Mouse (Mus musculus) brain, embryonic 14.5 days (tissue): ENCODE data around the gene Mri1. TPM values are rescaled to one million over a fixed set of nuclear protein-coding genes. Genes with fewer than 3 reads are reported as not detected.

Experiments used
- DNase-seq: peaks from one replicate; pipeline ENCODE4 v3.0.0-alpha.2; 2011; ENCODE audit warnings: low read depth
- CTCF ChIP-seq: fragments of 200-500 bp; IDR thresholded peaks from 2 replicates; pipeline ENCODE4 v1.5.1; 2012; ENCODE audit warnings: inconsistent platforms, mild to moderate bottlenecking, moderate library complexity, borderline replicate concordance; ENCODE audit not compliant: insufficient read depth, insufficient read length; ENCODE audit errors: extremely low read depth
- POLR2A ChIP-seq: fragments of 200-500 bp; IDR thresholded peaks from 2 replicates; pipeline ENCODE4 v1.6.1; 2012; ENCODE audit warnings: mild to moderate bottlenecking, inconsistent platforms, borderline replicate concordance; ENCODE audit not compliant: poor library complexity, insufficient read depth, insufficient read length, severe bottlenecking; ENCODE audit errors: extremely low read depth
- polyA plus RNA-seq: library from polyadenylated mRNA; depleted of rRNA; stranded (reverse); fragments of >200 nt; gene quantifications from 2 replicates; pipeline ENCODE4 v1.2.3, GENCODE M21; 2012; rRNA removed

Mri1 gene
- polyA plus RNA-seq, 1 experiment, result 37.4 TPM

DNA sequence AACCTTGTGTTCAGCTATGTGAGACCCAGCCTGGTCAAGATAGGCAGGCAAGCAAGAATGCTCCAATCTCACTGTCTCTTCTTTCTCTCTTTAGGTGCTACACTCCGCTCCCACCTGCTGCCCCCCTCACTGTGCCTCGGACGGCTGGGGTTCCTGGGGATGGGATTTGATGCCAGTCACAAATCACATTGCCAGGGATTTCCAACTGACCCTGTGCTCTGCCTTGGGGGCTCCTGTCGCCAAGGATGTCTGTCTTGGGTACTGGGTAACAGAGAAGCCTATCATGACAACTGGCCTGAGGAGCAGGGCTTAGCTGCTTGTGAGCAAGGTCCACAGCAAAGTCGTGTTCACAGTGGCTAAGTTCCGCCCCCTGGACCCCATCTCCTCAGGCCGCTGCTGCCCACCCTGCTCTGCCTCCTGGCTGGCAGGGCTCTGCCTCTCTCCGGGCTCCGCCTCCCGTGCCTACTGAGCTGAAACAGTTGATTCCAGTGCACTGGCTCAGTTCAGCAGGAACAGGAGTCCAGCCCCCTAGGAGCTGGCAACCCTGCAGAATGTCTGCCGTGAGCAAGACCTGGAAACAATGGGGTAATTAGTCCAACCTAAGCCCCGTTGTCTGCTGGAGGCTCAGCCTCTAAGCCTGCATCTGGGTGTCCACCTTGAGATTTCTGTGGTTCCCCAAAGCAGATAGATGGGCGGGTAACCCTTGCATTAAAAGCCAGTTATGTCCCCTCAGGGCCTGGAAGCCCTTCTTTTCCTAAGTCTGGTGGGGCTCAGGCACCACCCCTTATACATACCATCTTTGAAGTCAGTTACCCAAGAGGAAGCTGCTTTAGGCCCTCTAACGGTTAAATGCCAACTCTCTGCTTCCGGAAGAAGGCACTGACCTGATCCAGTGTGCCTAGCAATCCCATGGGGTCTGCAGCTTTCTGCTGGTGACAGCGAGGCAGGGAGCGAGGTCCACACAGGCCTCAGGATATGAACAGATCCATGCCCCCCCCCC is 48.4 kb downstream of the Mri1 start:
- TF ChIP-seq CTCF (no peak), POLR2A (no peak)
- DNase-seq, result peak; percentile 59

DNA sequence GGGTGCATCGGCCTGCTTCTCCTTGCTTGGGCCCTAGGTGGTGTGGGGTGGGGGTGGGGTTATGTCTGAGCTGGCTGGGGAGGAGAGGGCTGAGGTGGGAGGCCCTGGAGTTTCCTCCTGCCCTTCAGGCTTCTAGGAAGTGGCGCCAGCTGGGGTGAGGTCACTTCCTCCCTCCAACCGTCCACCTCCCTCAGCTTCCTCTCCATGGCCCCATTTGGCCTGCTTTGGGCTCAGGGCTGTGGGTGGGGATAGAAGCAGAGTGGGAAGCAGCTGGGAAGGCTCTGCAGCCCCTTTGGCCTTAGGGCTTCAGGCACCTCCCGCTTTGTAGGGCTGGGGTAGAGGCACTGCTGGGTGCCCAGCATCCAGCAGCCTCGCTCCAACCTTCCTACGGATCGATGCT is 49.3 kb downstream of the Mri1 start:
- no peak for TF ChIP-seq CTCF
- TF ChIP-seq POLR2A, result no peak
- no peak for DNase-seq

DNA sequence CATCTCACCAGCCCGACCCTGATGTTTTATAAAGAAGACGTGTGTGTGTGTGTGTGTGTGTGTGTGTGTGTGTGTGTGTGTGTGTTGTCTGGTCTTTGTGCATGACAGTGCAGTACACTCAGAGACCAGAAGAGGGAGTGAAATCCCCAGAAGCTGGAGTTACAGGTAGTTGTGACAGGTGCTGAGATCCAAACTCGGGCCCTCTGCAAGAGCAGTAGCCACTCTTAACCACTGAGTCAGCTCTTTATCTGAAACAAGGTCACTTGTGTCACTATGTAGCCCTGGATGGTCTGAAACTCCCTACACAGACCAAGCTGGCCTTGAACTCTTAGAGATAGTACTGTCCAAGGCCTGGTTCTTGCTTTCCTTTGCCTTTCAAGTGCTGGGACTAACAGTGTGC is 50.5 kb downstream of the Mri1 start:
- no peak for DNase-seq
- TF ChIP-seq POLR2A, result no peak
- no peak for TF ChIP-seq CTCF

DNA sequence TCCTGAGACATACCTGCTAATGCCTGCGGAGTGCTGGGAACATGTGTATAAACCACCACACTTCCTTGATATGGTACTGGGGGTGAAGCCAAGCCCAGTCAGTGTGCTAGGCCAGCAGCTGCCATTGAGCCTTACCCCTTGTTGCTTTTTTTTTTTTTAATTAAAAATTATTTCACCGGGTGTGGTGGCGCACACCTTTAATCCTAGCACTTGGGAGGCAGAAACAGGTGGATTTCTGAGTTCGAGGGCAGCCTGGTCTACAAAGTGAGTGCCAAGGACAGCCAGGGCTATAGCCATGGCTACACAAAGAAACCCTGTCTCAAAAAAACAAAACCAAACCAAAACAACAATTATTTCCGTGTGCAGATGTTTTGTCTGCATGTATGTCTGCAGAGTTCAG is 52.1 kb downstream of the Mri1 start:
- no peak for TF ChIP-seq CTCF
- no peak for TF ChIP-seq POLR2A
- DNase-seq, result no peak

DNA sequence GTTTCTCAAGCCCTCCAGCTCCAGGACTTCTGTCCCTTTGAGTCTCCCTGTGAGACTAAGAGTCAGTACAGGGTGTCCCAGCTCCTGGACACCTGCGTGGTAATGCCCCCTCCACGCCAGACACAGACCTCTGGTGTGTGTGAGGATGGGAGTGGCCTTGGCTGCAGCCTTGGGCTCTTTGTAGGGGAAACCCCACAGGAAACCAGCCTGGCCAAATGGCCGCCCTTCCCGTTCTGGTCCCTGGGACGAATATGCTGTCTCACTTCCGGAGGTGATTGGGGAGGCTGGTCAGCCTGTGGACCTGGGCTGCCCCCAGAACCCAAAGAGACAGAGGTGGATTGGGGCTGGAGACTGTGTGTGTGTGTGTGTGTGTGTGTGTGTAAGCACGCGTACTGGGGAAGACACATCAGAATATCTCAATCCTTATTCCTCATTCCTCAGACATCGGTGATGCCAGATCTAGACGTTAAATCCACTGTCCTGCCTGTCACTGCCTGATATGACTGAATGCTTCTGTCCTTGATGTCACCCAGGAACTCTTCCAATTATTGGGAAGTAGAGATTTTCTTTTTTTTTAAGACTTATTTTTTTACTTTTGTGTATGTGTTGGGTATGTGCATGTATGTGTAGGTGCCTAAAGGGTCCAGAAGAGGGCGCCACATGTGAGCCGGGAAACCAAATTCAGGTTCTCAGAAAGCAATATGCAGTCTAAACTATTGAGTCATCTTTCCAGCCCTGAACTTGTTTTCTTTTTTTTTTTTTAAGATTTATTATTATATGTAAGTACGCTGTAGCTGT is 53.0 kb downstream of the Mri1 start:
- no peak for DNase-seq

DNA sequence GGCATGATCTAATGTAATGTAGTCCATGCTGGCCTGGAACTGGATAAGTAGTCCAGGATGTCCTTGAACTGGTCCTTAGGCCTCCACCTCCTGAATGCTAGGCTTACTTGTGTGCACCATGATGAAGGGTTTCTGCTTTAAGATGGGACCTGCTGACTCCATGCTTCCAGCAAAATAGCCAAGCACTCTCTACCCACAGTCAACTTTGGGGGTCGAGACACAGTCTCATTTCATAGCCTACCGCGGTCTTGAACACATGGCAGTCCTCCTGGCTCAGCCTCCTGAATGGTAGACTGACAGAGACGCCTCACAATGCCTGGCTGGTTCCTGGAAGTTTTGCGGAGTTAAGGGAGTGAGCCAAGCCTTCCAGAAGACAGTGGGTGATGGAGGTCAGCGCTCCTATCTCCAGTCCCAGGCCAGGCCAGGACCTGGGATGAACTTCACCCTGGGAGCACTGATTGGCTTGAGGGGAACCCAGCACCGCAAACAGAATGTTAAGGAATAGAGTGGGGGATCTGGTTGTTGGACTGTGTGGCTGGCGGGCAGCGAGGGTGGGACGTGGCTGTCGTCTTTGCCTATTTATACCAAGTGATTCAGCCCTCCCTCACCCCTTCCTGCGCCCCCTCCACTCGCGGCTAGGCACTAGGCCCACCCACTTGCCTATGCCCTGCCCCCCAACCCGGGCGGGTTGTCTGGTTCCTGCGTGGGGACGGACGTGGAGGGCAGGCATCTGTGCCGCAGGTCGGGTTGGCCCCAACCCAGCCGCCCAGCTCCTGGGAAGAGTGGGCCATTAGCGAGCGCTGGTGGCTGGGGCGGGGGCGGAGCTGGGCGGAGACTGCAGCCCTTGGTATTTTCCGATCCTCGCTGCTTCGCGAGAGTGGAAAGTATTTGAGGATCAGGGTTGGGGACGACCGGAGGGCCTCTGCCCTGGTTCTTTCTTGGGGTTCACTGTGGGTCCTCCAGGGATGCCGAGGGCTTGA is 53.9 kb downstream of the Mri1 start:
- peak; percentile 12; the same call in 1 of the 2 replicates for TF ChIP-seq POLR2A
- no peak for TF ChIP-seq CTCF
- DNase-seq, result peak; percentile 83

More for the DNA sequence above, 53.0 kb downstream of the Mri1 start:
- TF ChIP-seq CTCF (peak; percentile 35; the same call in 1 of the 2 replicates), POLR2A (no peak)

DNA sequence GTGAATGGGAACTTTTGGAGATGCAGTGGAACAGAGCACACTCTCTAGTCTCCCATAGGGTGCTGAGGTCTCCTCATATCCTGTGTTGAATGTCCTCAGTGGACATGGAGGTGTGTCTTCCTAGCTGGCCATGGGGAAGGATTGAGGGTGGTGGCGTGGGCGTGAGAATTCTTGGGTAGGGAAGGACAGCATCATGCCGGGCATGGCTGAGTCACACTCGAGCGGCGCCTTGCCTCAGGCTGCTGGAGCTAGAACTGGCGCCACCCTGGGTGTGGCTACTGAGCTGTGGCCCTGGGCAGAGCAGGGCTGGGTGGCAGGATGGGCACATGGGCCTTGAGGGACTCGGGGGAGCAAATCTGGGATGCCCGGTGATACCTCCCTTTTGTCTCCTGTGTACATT is 54.7 kb downstream of the Mri1 start:
- DNase-seq, result no peak
- no peak for TF ChIP-seq POLR2A
- TF ChIP-seq CTCF, result no peak

DNA sequence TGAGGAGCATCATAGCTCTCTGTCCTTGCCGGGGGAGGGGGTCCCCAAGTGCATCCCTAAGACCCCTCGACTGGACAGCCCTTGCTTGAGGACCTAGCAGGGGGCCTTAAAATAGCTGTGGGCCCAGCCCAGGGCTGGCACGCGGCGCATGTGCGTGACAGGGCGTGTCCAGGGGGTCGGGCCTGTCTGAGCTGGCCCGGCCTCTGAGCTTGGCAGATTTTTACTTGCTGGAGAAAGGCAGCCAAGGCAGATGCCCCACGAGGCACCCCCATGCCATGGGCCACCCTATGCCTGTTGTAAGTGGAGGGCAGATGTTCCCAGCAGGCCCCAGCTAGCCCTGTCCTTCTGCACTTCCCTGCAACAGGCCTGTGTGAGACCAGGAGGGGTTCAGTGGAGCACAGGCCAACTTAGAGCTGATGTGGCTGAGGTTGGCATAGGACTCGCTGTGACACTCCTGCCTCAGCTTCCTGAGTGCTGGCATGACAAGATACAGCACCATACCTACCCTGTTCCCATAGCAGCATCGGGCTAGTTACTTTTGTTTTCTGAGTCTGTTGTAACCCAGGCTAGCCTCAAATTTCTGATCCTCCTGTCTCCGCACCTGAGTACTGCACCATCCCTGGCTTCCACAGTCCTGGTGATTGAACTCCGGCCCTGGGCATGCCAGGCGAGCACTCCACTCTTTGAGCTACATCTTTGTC is 55.4 kb downstream of the Mri1 start:
- peak; percentile 60 for DNase-seq
- TF ChIP-seq POLR2A (no peak), CTCF (no peak)

DNA sequence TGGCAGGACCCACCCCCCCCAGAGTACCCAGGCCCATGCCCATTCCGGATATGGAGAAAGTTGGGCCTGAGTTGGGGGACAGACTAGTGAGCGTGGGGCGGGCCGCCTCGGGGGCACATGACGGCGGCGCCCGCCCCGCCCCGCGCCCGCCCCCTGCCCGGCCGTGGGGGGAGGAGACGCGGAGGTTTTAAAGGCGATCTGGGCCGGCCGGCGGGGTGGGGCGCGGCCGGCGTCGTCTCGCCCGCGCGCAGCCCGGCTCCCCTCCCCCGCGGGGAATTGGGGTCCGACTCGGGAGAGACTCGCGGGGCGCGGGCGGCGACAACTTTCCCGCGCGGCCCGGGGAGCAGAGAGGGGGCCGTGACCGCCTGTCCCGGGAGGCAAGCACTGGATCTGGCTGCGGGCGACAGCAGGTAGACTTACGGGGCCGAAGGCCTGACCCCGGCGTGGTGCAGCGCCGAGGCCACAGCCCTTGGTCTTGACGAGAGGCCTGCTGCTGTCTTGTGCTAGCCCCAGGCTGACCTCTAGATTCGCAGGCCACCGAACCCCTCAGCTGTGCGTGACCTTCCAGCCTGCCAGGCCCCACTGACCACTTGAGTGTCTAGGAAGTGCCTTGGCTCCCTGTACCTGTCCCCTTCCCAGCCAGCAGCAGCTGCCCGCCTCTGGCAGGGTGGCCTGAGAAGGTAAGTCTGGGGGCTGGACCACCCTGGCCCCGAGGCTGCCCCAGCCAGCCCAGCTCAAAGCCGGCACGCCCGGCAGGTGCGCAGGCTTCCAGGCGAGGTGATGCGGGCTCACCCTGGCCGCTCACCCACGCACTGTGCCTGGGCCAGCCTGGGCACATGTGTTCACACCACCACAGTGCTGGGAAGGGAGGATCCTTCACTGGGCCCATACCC is 56.2 kb downstream of the Mri1 start:
- DNase-seq, result peak; percentile 66

DNA sequence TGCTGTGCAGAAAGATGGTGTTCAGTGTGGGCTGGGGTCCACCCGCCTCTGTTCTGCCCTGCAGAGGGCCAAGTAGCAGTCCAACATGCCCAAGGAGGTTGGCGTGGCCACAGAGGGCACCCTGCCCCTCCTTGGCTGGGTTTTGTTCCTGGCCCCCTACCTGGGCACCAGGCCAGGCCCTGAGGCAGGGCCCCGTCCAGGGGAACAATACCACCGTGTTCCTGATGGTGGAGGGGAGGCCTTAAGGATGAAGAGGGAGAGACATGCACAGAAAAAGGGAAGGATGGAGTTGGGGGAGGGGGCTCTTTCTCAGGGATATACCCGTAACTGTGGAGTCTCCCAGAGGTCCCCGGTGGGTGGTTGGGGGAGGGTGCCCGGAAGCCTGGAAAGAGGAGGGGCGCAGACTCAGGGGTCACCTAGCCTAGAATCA is 57.0 kb downstream of the Mri1 start:
- TF ChIP-seq CTCF (no peak), POLR2A (no peak)
- DNase-seq, result peak; percentile 86

More for the DNA sequence above, 56.2 kb downstream of the Mri1 start:
- TF ChIP-seq POLR2A, result peak; percentile 37; the same call in 1 of the 2 replicates
- no peak for TF ChIP-seq CTCF

Other genes with a start within 250 kb of the Mri1 start
- gene 2210011C24Rik, start 245.2 kb downstream of the Mri1 start, polyA plus RNA-seq, result 0.07 and 0.35 TPM in 2 replicates
- gene Palm3, start 235.9 kb downstream of the Mri1 start, polyA plus RNA-seq, result 1.3 and 3.7 TPM in 2 replicates
- 0.48 and 0.50 TPM in 2 replicates for gene Il27ra, start 214.7 kb downstream of the Mri1 start, polyA plus RNA-seq
- gene Rln3, start 212.3 kb downstream of the Mri1 start, polyA plus RNA-seq, result 0.21 and 0.36 TPM in 2 replicates
- gene Gm10643, start 192.2 kb downstream of the Mri1 start, polyA plus RNA-seq, result 2.0 and 2.9 TPM in 2 replicates
- 34.1 and 41.7 TPM in 2 replicates for gene Rfx1, start 190.5 kb downstream of the Mri1 start, polyA plus RNA-seq
- gene Dcaf15, start 152.6 kb downstream of the Mri1 start, polyA plus RNA-seq, result 109 and 153 TPM in 2 replicates
- 0.10 and 0.31 TPM in 2 replicates for gene Podnl1, start 131.3 kb downstream of the Mri1 start, polyA plus RNA-seq
- gene Cc2d1a, start 109.4 kb downstream of the Mri1 start, polyA plus RNA-seq, result 44.9 and 47.9 TPM in 2 replicates
- gene 4930432K21Rik, start 109.3 kb downstream of the Mri1 start, polyA plus RNA-seq, result 2.1 and 2.7 TPM in 2 replicates
- gene Nanos3, start 72.1 kb downstream of the Mri1 start, polyA plus RNA-seq, result 5.3 and 7.5 TPM in 2 replicates
- 63.1 and 67.1 TPM in 2 replicates for gene Zswim4, start 20.3 kb downstream of the Mri1 start, polyA plus RNA-seq
- gene D8Ertd738e, start 7.6 kb downstream of the Mri1 start, polyA plus RNA-seq, result 165 and 185 TPM in 2 replicates
- 35.0 and 40.6 TPM in 2 replicates for gene Ccdc130, start 13.1 kb upstream of the Mri1 start, polyA plus RNA-seq
- 41.1 and 80.8 TPM in 2 replicates for gene Cacna1a, start 131.1 kb upstream of the Mri1 start, polyA plus RNA-seq